Mouse (Mus musculus) small intestine, adult 2 months (tissue): ENCODE data around the gene Pigm. TPM values are rescaled to one million over a fixed set of nuclear protein-coding genes. Genes with fewer than 3 reads are reported as not detected.

Source experiments
- H3K27ac ChIP-seq: fragments of 200-500 bp; 2 replicates; pipeline ENCODE4 v1.5.1; 2012; ENCODE audit warnings: low read depth, low read length, control low read depth, inconsistent platforms; ENCODE audit not compliant: insufficient read depth
- H3K27me3 ChIP-seq: fragments of 200-500 bp; 2 replicates; pipeline ENCODE4 v1.6.1; 2012; ENCODE audit warnings: mild to moderate bottlenecking, moderate library complexity, low read length, inconsistent platforms; ENCODE audit not compliant: control insufficient read depth, insufficient read depth
- H3K36me3 ChIP-seq: fragments of 200-500 bp; 2 replicates; pipeline ENCODE4 v1.6.1; 2012; ENCODE audit warnings: mild to moderate bottlenecking, low read length, control low read depth, inconsistent platforms; ENCODE audit not compliant: control insufficient read depth, insufficient read depth
- H3K4me1 ChIP-seq: fragments of 200-500 bp; 2 replicates; pipeline ENCODE4 v1.6.1; 2012; ENCODE audit warnings: low read length, inconsistent platforms, mixed read lengths; ENCODE audit not compliant: control insufficient read depth, insufficient read depth, insufficient read length
- H3K4me3 ChIP-seq: fragments of 200-500 bp; 2 replicates; pipeline ENCODE4 v1.5.1; 2012; ENCODE audit warnings: low read depth, mild to moderate bottlenecking, control low read depth, inconsistent platforms, low read length, moderate library complexity
- CTCF ChIP-seq: fragments of 200-500 bp; IDR thresholded peaks from 2 replicates; pipeline ENCODE4 v1.5.1; 2012; ENCODE audit warnings: low read depth, mild to moderate bottlenecking, control low read depth, inconsistent platforms, low read length, moderate library complexity, mixed read lengths; ENCODE audit not compliant: insufficient replicate concordance, insufficient read length; ENCODE audit errors: extremely low read depth
- POLR2A ChIP-seq: fragments of 200-500 bp; IDR thresholded peaks from 2 replicates; pipeline ENCODE4 v1.6.1; 2012; ENCODE audit warnings: low read depth, mild to moderate bottlenecking, control low read depth, inconsistent platforms, low read length, moderate library complexity
- WGBS: fragments of 180-500 bp; shearing (Covaris S2); methylation state at CpG from one replicate; pipeline ENCODE4 v1.1.7; 2018; 5-methylcytosine and 5-hydroxymethylcytosine counted together
- polyA plus RNA-seq: library from polyadenylated mRNA; depleted of rRNA; stranded (reverse); fragments of >200 nt; gene quantifications from 2 replicates; pipeline ENCODE4 v1.2.3, GENCODE M21; 2012; rRNA removed

The Pigm gene
- 3.5 and 4.8 TPM in 2 replicates for polyA plus RNA-seq

- WGBS: under 1% methylated on average over 39 of the region's 39 CpGs
- Histone ChIP-seq H3K36me3 (peaks cover 3% of the 10 kb centered on the region), H3K4me3 (peak within 1 kb of the TSS; percentile 91), H3K27me3 (no peaks in the 10 kb centered on the region), H3K4me1 (peaks cover 8% of the 10 kb centered on the region; the same call in 1 of the 2 replicates), H3K27ac (peak within 1 kb of the TSS; percentile 65)
- TF ChIP-seq POLR2A (peak; percentile 85), CTCF (no peak)
Observed at GRCm38 (mm10) chr1:172376198-172376667, at the start of gene Pigm. Gene Pigm, plus strand, starts transcription at chr1:172376546.

- Histone ChIP-seq H3K4me1 (peaks cover 3% of the 10 kb centered on the region), H3K36me3 (no peaks in the 10 kb centered on the region), H3K4me3 (no peak overlapping the region), H3K27me3 (peaks cover 25% of the 10 kb centered on the region), H3K27ac (no peak overlapping the region)
- TF ChIP-seq CTCF: no peak
- no peak for TF ChIP-seq POLR2A
- whole genome bisulfite sequencing: 55% methylated on average over 11 of the region's 11 CpGs
Observed at GRCm38 (mm10) chr1:172326684-172327083, 49.7 kb upstream of the Pigm start.

- Histone ChIP-seq H3K27me3 (peaks cover 25% of the 10 kb centered on the region), H3K4me1 (peaks cover 3% of the 10 kb centered on the region), H3K4me3 (no peak overlapping the region), H3K36me3 (no peaks in the 10 kb centered on the region), H3K27ac (no peak overlapping the region)
- TF ChIP-seq CTCF: no peak
- no peak for TF ChIP-seq POLR2A
- WGBS: 76% methylated on average over 16 of the region's 16 CpGs
Observed at GRCm38 (mm10) chr1:172327206-172328001, 48.9 kb upstream of the Pigm start.

- Histone ChIP-seq H3K27ac (no peak overlapping the region), H3K27me3 (peaks cover 25% of the 10 kb centered on the region), H3K4me1 (peaks cover 3% of the 10 kb centered on the region), H3K36me3 (no peaks in the 10 kb centered on the region), H3K4me3 (no peak overlapping the region)
- 75% methylated on average over 3 of the region's 3 CpGs for WGBS
- TF ChIP-seq CTCF (no peak), POLR2A (no peak)
Observed at GRCm38 (mm10) chr1:172328041-172328440, 48.3 kb upstream of the Pigm start.

- Histone ChIP-seq H3K27ac (no peak overlapping the region), H3K27me3 (peaks cover 25% of the 10 kb centered on the region), H3K4me3 (no peak overlapping the region), H3K36me3 (no peaks in the 10 kb centered on the region), H3K4me1 (peaks cover 3% of the 10 kb centered on the region)
- no peak for TF ChIP-seq POLR2A
- no peak for TF ChIP-seq CTCF
- 69% methylated on average over 7 of the region's 7 CpGs for WGBS
Observed at GRCm38 (mm10) chr1:172328461-172328860, 47.9 kb upstream of the Pigm start.

- H3K27me3 ChIP-seq: peaks cover 25% of the 10 kb centered on the region
- no peaks in the 10 kb centered on the region for H3K36me3 ChIP-seq
- no peak for TF ChIP-seq POLR2A
- TF ChIP-seq CTCF: no peak
- 31% methylated on average over 9 of the region's 9 CpGs for WGBS
- no peak within 1 kb of the TSS for H3K4me3 ChIP-seq
- H3K27ac ChIP-seq: no peak within 1 kb of the TSS
- peaks cover 3% of the 10 kb centered on the region for H3K4me1 ChIP-seq
Observed at GRCm38 (mm10) chr1:172329131-172329530, 47.2 kb upstream of the Pigm start, which contains the start of gene Kcnj9. Gene Kcnj9, minus strand, starts transcription at chr1:172329318.

- H3K4me1 ChIP-seq: peaks cover 3% of the 10 kb centered on the region
- peaks cover 25% of the 10 kb centered on the region for H3K27me3 ChIP-seq
- H3K4me3 ChIP-seq: no peak overlapping the region
- H3K36me3 ChIP-seq: no peaks in the 10 kb centered on the region
- TF ChIP-seq CTCF (no peak), POLR2A (no peak)
- no peak overlapping the region for H3K27ac ChIP-seq
- WGBS: 71% methylated on average over 6 of the region's 6 CpGs
Observed at GRCm38 (mm10) chr1:172329616-172330015, 46.7 kb upstream of the Pigm start.
